Mouse (Mus musculus): ENCODE measurements around the gene Rassf6.

Rassf6 gene

DNA sequence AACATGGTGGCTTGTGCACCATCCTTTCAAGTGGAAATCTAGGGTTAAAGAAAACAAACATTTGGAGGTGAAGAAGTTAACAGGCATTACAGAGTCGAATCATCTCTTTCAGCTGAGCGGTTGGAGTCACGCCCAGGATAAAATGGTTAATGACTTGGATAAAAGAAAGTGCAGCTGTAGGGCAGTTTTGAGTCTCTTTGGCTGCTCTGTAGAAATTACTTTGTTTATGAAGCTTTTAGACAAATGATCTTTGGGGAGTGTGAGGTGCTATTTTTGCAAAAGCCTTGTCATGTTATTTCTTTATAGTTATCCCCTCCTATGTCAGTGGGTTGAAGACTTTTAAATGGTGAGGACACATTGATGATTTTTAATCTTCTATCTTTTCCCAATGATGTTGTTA lies 69.2 kb downstream of the Rassf6 start:
- no peak for DNase-seq (ENCODE audit: low read depth, low spot score)

GRCm38 (mm10) chr5:90568338-90568737 lies 72.1 kb downstream of the Rassf6 start:
- DNase-seq (ENCODE audit: low read depth, low spot score) = no peak

- no peak for DNase-seq (ENCODE audit: low read depth, low spot score)
Measured at GRCm38 (mm10) chr5:90567788-90568187, 72.7 kb downstream of the Rassf6 start.

DNA sequence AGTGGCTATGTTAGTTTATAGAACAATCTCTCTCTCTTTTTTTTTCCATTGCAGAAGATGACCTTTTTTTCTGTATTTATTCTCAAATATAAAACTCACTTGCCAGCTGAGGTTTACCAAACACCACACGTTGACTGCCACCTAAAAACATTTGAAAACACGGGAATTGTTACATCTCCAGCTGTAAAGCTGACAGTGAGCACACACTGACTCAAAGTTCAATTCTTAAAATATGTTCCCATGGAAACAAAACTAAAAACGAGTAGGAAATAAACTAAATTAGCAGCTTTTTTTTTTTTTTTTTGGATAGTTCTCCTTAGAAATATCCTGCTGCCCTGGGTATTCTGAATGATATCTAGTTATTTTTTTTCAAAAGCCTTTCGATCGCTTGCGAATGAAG lies 75.3 kb downstream of the Rassf6 start:
- DNase-seq (ENCODE audit: low read depth, low spot score) = no peak

DNA sequence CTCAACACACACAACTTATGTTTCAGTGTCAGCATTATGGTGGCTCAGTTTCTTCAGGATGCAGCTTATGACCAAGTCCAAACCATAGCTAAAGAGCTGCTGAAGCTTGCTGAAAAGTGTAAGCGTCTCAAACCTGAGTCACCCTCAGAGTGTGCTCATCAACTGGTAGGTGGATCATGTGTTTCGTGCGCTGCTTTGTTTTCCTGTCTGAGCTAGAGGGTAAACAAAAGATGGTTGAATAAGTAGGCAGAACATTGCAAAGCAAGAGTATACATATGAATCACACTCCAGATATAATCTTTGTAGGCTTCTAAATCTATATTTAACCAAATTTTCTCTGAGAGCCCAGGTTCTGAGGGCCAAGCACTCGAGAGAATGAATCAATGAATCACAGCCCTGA lies 76.3 kb downstream of the Rassf6 start:
- DNase-seq (ENCODE audit: low read depth, low spot score) = no peak

DNA sequence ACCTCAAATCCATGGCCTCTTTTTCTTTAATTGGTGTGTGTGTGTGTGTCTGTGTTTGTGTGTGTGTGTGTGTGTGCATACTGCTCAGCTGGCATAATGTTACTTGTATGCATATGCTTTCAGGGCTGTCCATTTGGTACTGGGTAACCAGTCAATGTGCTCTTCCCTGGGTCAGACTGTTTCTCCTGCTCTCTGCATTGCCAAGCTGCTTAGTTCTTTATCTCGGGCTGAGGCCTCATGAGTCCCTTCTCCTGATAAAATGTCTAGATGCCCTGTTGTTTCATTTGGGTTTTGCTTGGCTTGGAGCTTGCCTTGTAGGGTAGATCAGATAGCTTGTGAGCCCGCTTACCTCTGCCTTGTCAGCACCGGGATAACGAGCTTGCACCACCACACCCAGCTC lies 77.6 kb downstream of the Rassf6 start:
- no peak for DNase-seq (ENCODE audit: low read depth, low spot score)

DNA sequence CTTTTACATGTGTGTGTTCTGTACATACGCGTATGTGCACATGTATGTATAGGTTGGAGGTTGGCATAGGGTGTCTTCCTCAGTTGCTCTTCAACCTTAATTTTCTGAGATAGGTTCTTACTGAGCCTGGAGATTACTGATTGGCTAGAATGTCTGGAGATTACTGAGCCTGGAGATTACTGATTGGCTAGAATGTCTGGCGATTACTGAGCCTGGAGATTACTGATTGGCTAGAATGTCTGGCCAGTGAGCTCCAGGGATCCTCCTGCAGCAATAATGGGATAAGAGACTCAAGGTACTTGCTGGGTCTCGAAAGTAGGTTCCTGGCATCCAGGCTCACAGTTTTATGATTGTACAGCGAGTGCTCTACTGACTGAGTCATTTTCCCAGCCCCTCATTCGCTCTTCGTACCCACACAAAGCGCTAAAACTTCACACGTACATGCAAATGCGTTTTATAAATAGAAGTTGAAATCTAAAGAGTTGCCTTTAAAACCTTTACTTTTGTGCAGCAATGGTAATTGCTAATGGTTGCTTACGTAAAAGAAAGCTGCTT lies 78.7 kb downstream of the Rassf6 start:
- no peak for DNase-seq (ENCODE audit: low read depth, low spot score)

DNA sequence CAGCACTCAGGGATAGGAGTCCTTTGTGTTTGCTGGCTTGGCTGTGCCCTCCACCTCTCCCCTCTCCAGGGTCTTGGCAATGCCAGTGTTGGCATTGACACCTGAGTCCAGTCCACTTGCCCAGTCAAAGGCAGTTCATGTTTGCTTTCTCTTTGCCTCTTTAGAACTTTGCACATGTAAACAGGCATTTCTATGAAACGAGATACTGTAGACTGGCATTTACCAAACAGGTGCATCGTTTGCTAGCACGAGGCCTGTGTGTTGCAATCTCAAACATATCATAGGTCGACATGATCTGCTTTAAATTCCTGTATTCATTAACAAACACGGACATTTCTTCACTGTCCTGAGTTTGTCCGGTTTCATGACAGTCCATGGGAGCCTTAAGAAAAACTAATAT lies 79.7 kb downstream of the Rassf6 start, which contains the start of gene 5830473C10Rik:
5830473C10Rik (plus strand) TSS at position 365 of the 400 bp plus-strand sequence.
- no peak for DNase-seq (ENCODE audit: low read depth, low spot score)

DNA sequence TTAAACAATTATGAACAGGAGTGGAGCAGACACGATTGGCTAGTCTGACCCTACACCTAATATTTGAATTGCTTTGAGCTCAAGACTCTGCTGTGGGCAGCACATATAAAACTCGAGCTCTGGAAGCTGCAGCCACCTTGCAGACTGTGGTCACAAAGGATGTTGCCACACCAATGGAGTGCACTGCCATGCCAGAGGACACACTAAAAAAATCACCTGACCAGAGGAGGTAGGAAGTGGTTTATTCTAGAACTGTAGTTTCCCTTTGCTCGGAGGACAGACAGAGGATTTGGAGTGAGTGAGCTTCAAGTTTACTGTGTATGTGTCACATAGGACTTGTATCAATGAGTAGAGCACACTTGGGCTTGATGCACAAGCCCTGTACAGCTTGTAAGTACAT lies 84.4 kb downstream of the Rassf6 start:
- DNase-seq (ENCODE audit: low read depth, low spot score) = no peak

Measured in CD4-positive, CD25-positive, alpha-beta regulatory T cell, adult 2 months (primary cell).